Mouse (Mus musculus) frontal cortex, adult (tissue): ENCODE measurements around the gene Mterf1b.
"Not testable (repeated sequence)": the region's sequence is repeated elsewhere in the genome, so short reads cannot be mapped to it uniquely, and the experiment has no call there.

Experiments used
- ATAC-seq: cut with Nextera tagmentation; 2 replicates; pipeline ENCODE4 v1.9.2; 2017; ENCODE audit warnings: mild to moderate bottlenecking, moderate library complexity, mixed read lengths; ENCODE audit not compliant: low TSS enrichment

Gene Mterf1b

DNA sequence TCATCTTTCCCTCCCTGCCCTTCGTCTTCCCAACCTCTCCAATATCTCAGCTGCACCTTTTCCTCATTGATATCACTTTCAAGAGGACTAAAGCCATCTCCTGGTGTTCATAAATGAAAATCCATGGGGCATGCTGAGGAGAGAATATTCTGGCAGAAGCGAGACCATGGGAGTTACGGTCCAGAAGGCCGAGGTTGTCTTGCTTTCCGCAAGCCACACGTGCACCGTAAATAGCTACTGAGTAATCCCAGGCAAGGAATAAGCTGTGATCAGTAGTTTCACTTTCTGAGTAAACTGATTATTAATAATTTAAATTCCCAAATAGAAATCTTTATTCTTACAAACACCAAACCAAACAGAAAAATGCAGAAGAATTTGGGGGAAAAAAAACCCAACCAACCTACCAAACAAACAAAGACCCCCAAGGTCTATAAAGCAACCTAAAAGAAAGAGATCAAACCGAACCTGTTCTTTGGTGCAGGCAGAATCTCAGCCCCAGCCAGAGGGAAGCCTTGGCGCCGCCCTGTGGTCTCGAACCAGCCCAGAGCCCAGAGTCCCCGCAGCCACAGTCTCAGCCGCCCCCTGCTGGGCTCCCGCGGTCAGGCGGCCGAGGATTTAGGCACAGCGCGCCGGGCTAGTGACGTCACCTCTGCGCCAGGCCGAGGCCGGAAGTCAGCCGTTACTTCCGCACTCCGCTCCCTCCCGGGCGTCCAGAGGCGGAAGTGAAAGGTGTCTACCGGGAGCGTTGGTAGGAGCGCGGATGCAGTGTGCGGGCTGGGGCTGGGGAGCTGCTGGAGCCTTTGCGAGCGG lies at the start of gene Mterf1b:
Gene Mterf1b (plus strand): TSS at position 697 of the 810 bp plus-strand sequence.
- ATAC-seq = peak; percentile 100

DNA sequence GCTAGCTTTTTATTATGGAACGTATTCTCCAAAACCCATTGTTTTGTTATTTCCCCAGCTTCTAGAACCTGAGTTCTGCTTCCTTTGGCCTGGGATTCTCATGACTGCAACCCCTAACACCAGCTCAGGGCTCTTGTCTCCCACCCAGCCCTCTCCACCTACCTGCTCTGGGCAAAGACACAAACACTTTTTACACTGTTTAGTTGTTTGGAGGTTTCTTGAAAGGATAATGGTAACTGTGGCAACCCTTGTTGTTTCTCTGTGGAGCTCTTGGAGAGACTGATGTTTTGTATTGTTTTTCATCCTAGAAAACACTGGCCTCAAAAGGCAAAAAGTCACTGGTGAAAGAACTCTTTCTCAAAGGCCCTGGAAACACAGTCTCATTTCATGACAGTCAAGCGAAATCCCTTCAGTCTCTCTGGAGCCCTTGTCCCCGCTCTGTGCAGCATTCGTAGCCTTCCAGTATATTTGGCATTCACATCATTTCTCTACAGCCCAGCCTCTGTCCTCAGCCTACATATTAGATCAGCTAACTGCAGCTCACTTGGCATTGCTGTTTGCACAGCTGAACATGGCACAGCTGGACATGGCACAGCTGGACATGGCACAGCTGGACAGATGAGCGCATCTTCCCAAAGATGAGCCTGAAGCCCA lies 32.6 kb upstream of the Mterf1b start:
- ATAC-seq = not testable (repeated sequence)

DNA sequence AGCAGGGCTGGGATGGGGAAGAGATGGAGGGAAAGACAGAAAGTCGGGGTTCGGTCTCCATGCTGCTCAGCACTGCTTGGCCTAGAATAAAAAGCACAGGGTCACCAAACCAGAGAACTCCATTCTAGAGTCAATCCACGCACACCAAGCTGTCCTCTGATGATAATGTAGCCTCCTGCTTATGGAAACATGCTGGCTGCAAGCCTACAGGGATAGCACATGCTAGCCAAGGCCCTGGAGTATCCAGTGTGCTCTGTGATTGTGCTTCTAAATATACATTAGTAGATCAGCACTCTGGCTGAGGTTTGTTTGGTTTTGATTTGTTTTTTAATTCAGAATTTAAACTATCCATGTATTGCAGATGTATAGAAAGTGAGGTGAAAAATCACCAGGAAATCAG lies 30.6 kb upstream of the Mterf1b start:
- no peak for ATAC-seq

DNA sequence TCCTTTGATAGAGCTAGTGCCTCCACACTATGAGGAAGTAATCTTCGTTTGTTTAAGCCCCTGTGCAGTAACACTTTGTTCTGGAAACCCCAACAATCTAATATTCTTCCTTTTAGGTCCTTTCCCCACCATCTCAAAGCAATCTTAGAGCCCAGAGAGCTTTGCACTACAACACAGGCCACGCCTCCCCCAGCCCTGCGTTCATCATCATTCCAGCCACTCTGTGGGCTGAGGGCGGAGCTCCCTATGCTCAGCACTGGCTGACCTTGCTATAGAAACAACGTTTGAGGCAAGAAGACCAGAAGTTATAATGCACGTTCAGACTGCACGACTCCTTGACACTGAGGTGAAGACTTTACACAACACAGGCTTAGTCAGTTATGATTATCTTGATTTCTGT lies 29.7 kb upstream of the Mterf1b start:
- no peak for ATAC-seq

DNA sequence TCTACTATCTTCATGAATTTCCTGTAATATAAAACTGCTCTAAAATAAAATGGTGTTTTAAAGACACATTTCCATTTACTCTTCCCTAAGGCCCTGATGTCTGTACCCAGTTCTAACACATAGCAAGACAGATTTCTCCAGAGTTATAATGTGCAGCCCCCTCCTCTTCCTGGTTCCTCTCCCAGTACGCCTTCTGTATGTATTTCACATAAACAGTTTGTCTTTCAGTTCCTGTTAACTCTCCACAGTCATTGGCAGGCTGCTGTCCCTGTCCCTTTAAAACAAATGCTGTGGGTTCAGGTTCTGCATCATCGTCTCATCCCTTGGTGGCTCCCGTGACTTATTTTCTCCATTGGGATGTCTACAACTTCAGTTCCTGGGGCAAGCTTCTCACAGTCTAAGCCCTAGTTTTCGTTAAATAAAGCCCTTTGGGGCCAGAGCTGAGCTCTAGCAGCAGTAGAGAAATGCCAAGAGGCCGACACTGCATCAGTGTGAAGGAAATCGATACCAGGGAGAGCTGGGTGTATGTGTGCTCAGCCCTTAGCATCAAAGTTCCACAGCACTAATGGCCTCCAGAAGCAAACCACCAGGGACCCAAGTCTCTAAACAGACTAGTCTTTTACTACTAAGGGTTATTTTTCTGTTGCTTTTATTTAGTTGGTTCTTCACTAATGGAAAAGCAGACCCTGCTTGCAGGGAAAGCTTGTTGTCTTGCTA lies 24.2 kb upstream of the Mterf1b start:
- not testable (repeated sequence) for ATAC-seq

DNA sequence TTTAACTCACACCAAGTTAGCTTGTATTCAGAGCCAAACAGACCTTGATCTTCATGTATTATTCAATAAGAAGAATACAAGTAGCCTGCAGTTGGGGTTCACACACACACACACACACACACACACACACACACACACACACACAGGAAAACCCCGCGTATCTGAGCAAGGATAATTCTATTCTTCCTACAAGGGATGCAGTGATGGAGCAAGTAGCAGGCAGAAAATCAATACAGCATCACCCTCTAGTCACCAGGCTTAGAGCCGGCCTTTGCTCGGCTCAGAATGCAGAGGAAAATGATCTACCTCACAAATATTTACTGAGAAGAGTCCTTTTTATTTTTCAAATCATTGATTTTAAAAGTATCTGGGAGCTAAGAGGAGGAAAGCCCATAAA lies 23.6 kb upstream of the Mterf1b start:
- ATAC-seq = not testable (repeated sequence)

DNA sequence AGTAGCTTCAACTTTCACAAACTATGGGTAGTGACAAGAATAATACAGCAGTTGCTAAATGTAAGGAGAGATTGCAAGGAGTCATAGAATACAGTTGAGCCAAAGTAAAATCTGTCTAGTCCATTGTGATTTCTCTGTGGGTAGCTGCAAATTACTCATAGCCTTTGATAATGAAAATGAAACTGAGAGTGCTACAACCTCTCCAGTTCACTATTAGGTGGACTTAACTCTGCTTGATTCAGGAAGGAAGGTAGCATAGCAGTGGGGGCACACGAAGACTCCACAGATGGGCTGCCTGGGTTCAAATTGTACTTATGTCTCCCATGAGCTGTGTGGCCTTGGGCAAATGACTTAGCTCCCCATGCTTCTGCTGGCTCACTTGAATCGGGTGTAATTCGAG lies 15.7 kb upstream of the Mterf1b start:
- not testable (repeated sequence) for ATAC-seq

DNA sequence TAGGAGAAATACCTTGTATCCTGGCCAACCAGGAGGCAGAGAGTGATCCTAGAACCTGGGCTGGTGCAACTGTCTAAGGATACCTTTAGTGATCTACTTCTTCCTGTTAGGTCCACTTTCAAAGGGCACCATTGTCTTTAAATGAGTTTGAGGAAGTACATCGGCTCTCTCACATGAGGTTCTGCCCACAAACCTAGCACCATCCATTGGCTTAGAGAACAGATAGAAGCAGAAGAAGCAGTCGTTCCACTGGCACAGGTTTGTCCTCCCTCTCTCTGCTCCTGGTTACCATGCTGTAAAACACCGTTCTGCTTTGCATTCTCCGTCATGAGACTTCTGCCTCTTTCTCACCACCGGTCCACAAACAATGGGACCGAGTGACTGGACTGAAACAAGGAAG lies 12.8 kb upstream of the Mterf1b start:
- ATAC-seq = no peak

DNA sequence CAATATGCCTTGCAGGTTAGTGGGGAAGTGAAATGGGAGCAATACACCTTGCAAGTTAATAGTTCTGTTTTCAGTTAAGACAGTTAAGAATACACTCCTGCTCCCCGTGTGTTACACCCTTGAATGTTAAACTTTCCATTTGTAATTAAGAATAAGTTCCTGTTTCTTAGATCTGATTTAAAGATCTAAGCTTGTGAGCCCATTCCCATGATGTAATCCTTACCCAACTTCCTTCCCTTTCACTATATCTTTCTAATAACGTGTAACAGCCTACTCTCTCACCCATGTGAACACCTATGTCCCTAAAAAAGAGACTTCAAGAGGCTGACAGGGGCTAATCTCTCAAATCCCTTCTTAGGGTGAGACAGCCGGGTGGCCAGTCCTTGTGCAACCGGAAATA lies 5.4 kb upstream of the Mterf1b start:
- no peak for ATAC-seq

DNA sequence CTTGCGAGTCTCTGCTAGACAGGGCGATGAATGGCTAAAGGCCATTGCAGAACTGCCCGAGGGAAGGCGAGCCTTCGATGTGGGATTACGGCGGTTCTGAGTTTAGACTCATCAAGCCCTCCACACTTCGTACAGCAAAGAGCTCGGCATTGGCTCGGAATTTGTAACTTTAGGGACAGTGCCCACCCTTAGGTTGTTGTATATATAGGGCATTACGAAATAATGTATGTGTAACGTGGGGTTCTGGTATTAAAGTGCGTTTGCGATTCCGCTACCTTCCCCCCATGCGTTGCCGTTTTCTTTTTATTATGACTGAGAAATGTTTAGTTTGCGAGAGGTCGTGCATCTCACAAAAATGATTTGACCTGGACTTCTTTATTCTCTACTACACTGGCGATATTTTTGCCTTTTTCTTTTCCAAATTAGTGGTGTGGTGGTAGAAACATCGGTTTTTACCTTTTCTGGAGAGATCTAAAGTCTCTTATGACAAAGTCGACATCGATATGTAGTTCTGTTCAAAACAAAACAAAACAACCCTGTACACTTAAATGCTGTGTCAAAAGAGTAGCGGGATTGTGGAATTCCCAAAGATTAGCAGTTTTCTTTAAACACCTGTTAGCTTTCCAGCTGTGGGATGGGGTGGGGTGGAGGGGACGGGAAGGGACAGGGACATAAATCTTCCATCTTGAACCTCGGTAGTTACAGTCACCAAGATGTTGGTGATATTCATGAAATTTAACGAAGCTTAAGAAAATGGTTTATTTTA lies 497 bp downstream of the Mterf1b start:
- not testable (repeated sequence) for ATAC-seq

DNA sequence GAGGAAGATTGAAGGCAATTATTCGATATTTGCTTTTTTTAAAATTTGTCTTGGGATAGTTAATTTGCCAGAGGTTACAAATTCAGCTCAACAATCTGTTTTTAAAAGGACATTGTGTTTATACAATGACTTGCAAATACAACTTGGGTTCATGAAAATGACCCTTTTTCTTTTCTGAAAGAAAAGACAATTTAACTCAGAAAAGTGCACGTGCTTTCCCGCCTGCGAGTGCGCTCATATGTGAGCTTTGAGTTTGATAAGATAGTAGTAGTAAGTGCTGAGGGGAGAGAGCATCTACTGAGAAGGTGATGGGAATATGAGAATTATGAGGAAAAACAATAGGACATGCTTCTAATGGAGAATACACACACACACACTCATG lies 1.1 kb downstream of the Mterf1b start:
- no peak for ATAC-seq

DNA sequence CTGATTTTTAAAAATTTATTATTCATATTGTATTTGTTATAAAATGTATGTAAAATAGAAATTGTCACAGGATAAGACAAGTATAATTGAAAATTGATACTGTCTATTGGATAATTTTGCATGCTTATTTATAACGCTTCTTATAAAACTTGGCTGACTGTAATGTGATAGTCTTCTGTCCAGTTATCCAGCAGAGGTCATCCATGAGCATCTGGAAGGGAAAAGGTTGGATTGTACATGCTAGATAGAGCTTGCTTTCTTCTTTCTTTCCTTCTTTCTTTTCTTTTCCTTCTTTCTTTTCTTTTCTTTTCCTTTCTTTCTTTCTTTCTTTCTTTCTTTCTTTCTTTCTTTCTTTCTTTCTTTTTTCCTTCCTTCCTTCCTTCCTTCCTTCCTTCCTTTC lies 2.0 kb downstream of the Mterf1b start:
- ATAC-seq = no peak

DNA sequence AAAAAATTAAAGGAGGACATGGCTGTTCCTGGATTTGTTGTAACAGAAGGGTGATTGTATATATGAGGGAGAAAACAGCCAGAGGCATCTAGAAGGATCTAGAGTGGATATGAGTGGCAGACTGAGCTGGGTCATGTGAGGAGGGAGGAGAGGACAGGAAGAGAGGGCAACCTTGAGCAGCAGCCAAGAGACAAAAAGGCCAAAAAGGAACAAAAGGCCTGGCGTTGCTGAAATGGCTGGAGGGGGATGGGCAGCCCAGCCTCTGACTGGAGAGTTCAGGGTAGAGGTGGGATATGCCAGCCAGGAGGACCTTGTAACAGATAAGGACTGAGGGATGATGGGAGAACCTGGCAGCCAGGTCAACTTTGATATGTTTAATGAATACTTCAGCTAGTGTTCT lies 2.9 kb downstream of the Mterf1b start:
- no peak for ATAC-seq

DNA sequence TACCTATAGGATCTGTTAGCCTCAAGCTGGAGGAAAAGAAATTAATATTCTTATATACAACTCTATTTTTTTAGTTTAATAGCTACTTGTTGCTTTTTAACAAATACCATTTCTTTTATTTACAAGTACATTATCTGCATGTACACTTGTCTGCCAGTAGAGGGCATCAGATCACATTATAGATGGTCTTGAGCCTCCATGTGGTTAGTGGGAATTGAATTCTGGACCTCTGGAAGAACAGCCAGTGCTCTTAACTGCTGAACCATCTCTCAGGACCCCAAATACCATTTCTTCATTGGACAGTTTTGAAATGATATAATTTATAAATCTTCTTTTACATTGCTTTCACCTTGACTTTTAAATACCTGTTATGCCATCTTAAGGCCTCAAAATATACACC lies 9.2 kb downstream of the Mterf1b start:
- no peak for ATAC-seq

DNA sequence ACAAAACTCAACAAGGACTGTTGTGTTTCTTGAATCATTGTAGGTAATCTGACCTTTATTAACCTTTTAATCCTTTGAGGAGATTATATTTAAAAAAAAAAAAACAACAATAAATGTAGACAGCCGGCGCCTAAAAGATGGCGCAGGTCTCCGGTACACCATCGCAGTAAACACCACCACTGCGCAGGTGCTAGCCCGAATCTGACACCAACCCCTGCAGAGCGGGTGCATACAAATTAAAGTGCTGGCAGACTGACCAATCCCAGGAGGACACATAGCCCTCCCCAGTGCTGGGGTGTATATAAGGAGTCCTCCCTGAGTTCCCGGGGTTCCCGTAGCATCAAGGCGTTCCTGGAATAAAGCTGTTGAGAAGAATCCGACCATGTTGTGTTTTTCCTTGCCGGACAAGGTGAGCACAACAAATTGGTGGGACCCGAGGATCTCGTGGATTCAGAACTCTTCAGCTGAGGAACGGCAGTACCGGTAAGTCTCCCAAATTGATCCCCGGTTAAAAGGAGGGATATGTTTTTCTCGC lies 10.2 kb downstream of the Mterf1b start:
- not testable (repeated sequence) for ATAC-seq

DNA sequence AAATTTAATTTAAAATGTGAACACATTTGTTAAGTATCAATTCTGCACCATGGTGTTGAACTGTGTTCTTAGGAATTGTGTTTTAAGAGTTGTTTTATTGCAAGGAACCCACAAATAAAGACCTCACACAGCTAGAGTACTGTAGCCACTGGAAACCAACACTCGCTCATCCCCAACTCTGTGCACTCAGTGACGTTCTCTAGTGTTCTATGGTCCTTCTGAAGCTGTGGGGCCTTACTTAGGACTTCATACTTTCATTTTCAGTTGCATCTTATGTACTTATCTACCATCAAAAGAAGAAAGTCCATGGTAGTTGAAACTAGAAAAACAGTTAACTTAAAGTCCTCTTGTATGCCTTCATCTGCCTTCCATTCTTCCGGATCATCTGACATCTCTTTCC lies 17.9 kb downstream of the Mterf1b start:
- not testable (repeated sequence) for ATAC-seq

DNA sequence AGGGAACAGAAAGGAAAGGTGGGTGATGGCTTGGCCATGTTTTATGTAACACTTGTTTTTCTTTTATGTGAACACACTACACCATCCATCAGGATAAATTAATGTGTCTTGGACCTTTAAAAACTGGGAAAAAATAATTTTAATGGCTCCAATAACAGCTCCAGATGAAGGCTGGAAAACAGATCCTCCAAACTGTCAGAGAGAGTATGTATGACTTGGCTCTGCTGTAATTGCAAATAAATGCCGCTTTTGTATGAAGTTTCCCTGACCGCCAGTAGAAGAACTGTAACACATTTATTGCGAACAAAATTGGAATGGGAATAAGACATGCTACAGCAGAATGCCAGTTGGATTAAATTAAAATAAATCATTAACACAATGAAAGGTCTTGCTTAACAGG lies 29.1 kb downstream of the Mterf1b start:
- no peak for ATAC-seq

DNA sequence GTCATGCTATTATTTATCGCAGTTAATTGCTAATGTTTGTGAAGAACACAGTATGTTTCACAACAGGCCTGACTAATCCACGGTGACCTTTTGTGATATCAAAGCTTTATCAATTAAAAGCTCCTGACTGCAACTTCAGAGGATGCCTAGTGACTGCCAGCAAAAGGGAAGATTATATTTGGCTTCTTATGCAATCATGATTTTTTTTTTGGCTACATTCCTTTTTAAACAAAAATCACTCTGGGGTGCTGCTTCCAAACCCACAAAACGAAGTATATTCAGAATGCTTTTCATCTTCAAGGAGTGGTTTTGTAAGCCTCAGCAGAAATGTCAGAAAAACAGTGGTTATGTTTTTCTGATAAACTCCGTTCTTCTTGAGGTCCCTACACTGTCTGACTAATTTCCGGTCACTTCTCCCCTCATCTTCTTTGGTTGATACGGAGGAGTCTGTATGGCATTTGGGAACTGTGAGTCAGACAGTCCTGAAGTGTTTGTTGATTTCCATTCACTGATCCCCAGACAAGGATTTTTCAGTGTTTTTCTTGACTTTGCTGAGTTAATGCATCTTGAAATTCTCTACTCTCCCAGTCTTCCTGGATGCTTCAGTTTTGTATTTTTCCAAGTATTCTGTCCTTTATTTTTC lies 29.9 kb downstream of the Mterf1b start:
- peak; percentile 81 for ATAC-seq

DNA sequence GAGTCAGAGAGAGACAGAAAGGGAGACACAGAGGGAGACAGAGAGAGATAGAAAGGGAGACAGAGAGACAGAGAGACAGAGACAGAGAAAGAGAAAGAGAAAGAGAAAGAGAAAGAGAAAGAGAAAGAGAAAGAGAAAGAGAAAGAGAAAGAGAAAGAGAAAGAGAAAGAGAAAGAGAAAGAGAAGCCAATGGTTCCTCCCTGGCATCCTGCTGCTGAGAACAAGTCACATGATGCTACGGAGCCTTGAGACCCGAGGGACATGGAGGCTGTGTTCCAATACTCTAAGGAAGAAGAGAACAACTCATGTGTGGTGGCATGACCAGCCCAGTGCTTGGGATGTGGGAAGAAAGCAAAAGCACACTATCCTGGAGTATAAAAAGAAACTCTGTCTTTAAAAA lies 40.0 kb downstream of the Mterf1b start:
- no peak for ATAC-seq

DNA sequence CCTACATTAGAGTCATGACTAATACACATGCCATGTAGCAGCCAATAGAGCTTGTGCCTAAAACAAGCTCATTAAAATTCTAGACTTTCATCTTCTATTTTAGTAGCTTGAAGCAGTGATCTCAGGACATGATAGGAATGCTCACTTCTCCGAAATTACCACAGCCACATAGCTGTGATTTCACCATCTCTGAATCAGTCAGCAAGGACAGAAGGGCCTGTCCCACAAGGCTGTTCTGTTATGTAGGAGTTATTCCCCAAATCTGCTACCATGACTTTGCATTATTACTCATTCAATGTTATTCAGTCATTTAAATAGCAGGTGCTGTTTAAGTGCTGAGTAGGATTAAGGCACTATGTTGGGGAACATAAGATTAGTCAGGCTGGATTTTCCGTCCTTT lies 42.3 kb downstream of the Mterf1b start:
- ATAC-seq = peak; percentile 94

DNA sequence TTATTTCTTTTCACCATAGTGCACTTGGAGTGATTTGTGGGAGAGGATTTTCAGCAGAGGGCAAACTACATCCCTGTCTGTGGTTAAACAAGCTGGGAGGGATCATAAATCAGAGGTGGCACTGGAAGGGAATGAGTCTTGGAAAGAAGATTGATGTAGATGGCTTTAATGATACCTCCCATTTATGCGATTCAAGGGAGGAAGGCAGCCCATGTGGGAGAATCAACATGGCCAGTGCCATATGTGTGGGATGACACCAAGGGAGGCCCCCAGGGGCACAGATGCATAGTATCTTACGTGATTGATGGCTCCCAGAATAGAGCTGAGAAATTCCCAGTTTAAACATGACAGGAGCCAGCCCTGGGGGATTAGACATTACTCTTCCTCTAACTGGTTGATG lies 48.0 kb downstream of the Mterf1b start:
- no peak for ATAC-seq
